Mouse (Mus musculus): Measurements from ENCODE around the gene Vsnl1. TPM values are rescaled to one million over a fixed set of nuclear protein-coding genes. Genes with fewer than 3 reads are reported as not detected.

The Vsnl1 gene
- polyA plus RNA-seq, 1 experiment from 2014 or later: 8.3 TPM

DNA sequence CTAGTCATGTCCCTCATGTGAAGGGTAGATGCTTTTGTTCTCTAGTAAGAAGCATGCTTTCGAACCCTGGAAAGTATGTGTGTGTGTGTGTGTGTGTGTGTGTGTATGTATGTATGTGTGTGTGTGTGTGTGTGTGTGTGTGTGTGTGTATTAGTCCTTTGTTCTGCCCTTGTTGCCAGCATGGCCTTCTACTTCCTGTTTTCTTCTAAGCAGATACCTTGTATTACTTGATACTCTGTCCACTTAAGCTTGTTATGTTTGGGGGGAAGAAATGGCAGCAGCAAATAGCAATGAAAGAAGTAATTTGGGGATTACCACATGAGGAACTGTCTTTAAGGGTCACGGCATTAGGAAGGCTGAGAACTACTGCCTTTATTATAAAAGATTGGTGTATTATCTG lies 159.8 kb downstream of the Vsnl1 start:
- no peak for ATAC-seq
- Histone ChIP-seq H3K4me3 (ENCODE audit: low read depth, low read length) (no peak overlapping the region), H3K4me2 (replicated peaks; ENCODE audit: low read depth, low read length) (no peak overlapping the region), H3K27ac (ENCODE audit: low read length) (no peak overlapping the region), H3K27me3 (replicated peaks; ENCODE audit: insufficient read depth, low read length) (no peaks in the 10 kb centered on the region), H3K9me3 (ENCODE audit: low read length) (no peaks in the 10 kb centered on the region), H3K4me1 (ENCODE audit: insufficient read depth, low read depth, low read length) (no peaks in the 10 kb centered on the region), H3K9ac (replicated peaks; ENCODE audit: low read depth) (no peak overlapping the region), H3K36me3 (ENCODE audit: insufficient read depth, low read length) (peaks cover 12% of the 10 kb centered on the region; the same call in 1 of the 2 replicates)
- 99% methylated on average over 2 of the region's 2 CpGs for WGBS
- TF ChIP-seq CTCF (IDR thresholded peaks at IDR 0.05): no peak
- TF ChIP-seq EP300 (IDR thresholded peaks at IDR 0.05): no peak
- no peak for DNase-seq (ENCODE audit: low spot score)

Small RNAs within 50 kb of the gene (microRNA-seq; reads per million reads assigned to microRNA genes)
- 0.73 reads per million for gene Mir7675

Other genes with a start within 250 kb of the Vsnl1 start
- gene Msgn1, start 227.6 kb downstream of the Vsnl1 start, polyA plus RNA-seq (2015; fragmentation: Nextera tagmentation; extraction: Ambion mirVana): not detected in 2 replicates
- 0.55 and 0.76 TPM in 2 replicates for gene Gen1, start 170.8 kb downstream of the Vsnl1 start, polyA plus RNA-seq (2015; fragmentation: Nextera tagmentation; extraction: Ambion mirVana)
- gene Smc6, start 170.7 kb downstream of the Vsnl1 start, polyA plus RNA-seq (2015; fragmentation: Nextera tagmentation; extraction: Ambion mirVana): 98.7 and 113 TPM in 2 replicates
- gene Rad51ap2, start 19.5 kb upstream of the Vsnl1 start, polyA plus RNA-seq (2015; fragmentation: Nextera tagmentation; extraction: Ambion mirVana): 0.41 and 0.52 TPM in 2 replicates